Mouse (Mus musculus): Measurements from ENCODE around the gene Ulk4. TPM values are rescaled to one million over a fixed set of nuclear protein-coding genes. Genes with fewer than 3 reads are reported as not detected.
"Not testable (repeated sequence)": the region's sequence is repeated elsewhere in the genome, so short reads cannot be mapped to it uniquely, and the experiment has no call there.

Gene Ulk4
- polyA plus RNA-seq, 1 experiment = 1.1 TPM

DNA sequence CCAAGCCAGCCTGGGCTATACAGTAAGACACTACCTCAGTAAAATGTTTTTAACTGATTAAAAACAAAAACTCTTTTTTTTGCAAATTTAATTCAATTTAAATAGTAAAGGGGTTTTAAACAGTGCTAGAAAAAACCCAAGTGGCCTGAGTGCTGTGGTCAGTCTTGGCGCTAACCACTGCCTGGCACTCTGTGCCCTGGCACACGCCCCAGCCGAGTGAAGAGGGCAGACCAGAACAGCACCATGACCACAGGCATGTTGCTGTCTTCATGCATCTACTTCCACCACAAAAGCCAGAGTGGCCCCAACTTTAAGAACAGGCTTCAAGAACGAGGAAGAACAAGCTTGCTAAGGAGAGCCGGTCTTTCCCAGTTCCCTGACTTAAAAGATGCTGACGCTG lies 29.9 kb downstream of the Ulk4 start:
- no peak overlapping the region for H3ac ChIP-seq (ENCODE audit: control insufficient read depth, insufficient read length, low read depth)
- H3K27me3 ChIP-seq (ENCODE audit: control insufficient read depth, insufficient read depth, insufficient read length) = no peaks in the 10 kb centered on the region
- H3K36me3 ChIP-seq (ENCODE audit: control insufficient read depth, insufficient read depth) = no peaks in the 10 kb centered on the region
- H3K79me3 ChIP-seq (ENCODE audit: low read depth) = no peaks in the 10 kb centered on the region
- H3K79me2 ChIP-seq (ENCODE audit: control insufficient read depth, insufficient read depth) = no peaks in the 10 kb centered on the region
- H3K4me3 ChIP-seq (ENCODE audit: insufficient read depth, poor library complexity, severe bottlenecking) = no peak overlapping the region
- no peak for TF ChIP-seq MYOG (IDR thresholded peaks at IDR 0.05; ENCODE audit: control insufficient read depth, extremely low read depth, insufficient read length)
- TF ChIP-seq MAX (IDR thresholded peaks at IDR 0.05) = no peak
- TF ChIP-seq USF1 (IDR thresholded peaks at IDR 0.05; ENCODE audit: low read depth) = no peak
- no peak for TF ChIP-seq FOSL1 (IDR thresholded peaks at IDR 0.05; ENCODE audit: insufficient read depth, low read length, poor library complexity, severe bottlenecking)
- no peak for TF ChIP-seq CTCF (IDR thresholded peaks at IDR 0.05; ENCODE audit: control insufficient read depth, insufficient read depth, insufficient read length)
- TF ChIP-seq CEBPB (IDR thresholded peaks at IDR 0.05; ENCODE audit: low read depth) = no peak
- TF ChIP-seq MYOD1 (IDR thresholded peaks at IDR 0.05; ENCODE audit: control insufficient read depth, insufficient read length, low read depth) = no peak

DNA sequence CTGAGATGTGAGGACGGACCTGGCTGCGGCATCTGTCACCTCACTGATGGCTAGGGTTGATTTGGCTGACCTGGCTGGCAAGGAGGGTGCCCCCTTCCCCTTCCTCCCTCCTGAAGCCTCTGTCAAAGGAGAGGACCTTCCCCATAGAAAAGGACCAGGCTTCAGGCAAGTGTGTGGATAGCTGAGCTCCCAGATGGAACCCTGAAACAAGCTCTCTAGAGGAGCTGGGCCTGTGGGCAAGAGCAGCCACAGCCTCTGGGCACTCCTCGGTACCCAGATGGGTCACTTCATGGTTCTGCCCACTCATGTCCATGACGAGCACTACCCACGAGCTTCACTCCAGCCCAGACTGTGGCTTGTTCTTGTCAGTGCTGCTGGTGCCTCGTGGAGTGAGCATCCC lies 34.7 kb downstream of the Ulk4 start:
- H3K36me3 ChIP-seq (ENCODE audit: control insufficient read depth, insufficient read depth) = no peaks in the 10 kb centered on the region
- no peak overlapping the region for H3ac ChIP-seq (ENCODE audit: control insufficient read depth, insufficient read length, low read depth)
- no peak overlapping the region for H3K4me3 ChIP-seq (ENCODE audit: insufficient read depth, poor library complexity, severe bottlenecking)
- TF ChIP-seq MYOD1 (IDR thresholded peaks at IDR 0.05; ENCODE audit: control insufficient read depth, insufficient read length, low read depth) (no peak), USF1 (IDR thresholded peaks at IDR 0.05; ENCODE audit: low read depth) (no peak), CEBPB (IDR thresholded peaks at IDR 0.05; ENCODE audit: low read depth) (no peak), MAX (IDR thresholded peaks at IDR 0.05) (no peak), MYOG (IDR thresholded peaks at IDR 0.05; ENCODE audit: control insufficient read depth, extremely low read depth, insufficient read length) (no peak), CTCF (IDR thresholded peaks at IDR 0.05; ENCODE audit: control insufficient read depth, insufficient read depth, insufficient read length) (no peak), FOSL1 (IDR thresholded peaks at IDR 0.05; ENCODE audit: insufficient read depth, low read length, poor library complexity, severe bottlenecking) (no peak)
- H3K27me3 ChIP-seq (ENCODE audit: control insufficient read depth, insufficient read depth, insufficient read length) = no peaks in the 10 kb centered on the region
- H3K79me3 ChIP-seq (ENCODE audit: low read depth) = no peaks in the 10 kb centered on the region
- no peaks in the 10 kb centered on the region for H3K79me2 ChIP-seq (ENCODE audit: control insufficient read depth, insufficient read depth)

DNA sequence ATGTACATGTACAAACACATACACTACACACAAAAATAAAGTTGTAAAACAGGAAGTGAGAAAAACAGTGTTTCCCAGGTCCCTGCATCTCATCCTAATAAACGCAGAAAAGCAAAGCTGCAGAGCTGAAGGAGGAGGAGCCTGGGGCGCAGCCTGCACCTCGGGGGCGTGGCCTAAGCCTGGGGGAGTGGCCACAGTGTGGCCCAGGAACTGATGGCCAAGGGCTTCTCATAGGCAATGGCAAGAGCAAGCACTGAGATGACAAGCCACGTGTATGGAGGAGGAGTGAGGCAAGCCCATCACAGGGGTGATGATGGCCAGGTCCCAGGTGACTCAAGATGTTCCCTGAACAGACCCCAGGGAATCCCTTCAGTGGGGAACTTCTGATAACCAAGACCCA lies 35.2 kb downstream of the Ulk4 start:
- no peak overlapping the region for H3K4me3 ChIP-seq (ENCODE audit: insufficient read depth, poor library complexity, severe bottlenecking)
- no peaks in the 10 kb centered on the region for H3K36me3 ChIP-seq (ENCODE audit: control insufficient read depth, insufficient read depth)
- H3K79me2 ChIP-seq (ENCODE audit: control insufficient read depth, insufficient read depth) = no peaks in the 10 kb centered on the region
- H3K79me3 ChIP-seq (ENCODE audit: low read depth) = no peaks in the 10 kb centered on the region
- TF ChIP-seq CTCF (IDR thresholded peaks at IDR 0.05; ENCODE audit: control insufficient read depth, insufficient read depth, insufficient read length) = no peak
- TF ChIP-seq USF1 (IDR thresholded peaks at IDR 0.05; ENCODE audit: low read depth) = no peak
- no peak for TF ChIP-seq CEBPB (IDR thresholded peaks at IDR 0.05; ENCODE audit: low read depth)
- TF ChIP-seq MAX (IDR thresholded peaks at IDR 0.05) = no peak
- no peak for TF ChIP-seq FOSL1 (IDR thresholded peaks at IDR 0.05; ENCODE audit: insufficient read depth, low read length, poor library complexity, severe bottlenecking)
- TF ChIP-seq MYOG (IDR thresholded peaks at IDR 0.05; ENCODE audit: control insufficient read depth, extremely low read depth, insufficient read length) = no peak
- no peak for TF ChIP-seq MYOD1 (IDR thresholded peaks at IDR 0.05; ENCODE audit: control insufficient read depth, insufficient read length, low read depth)
- no peaks in the 10 kb centered on the region for H3K27me3 ChIP-seq (ENCODE audit: control insufficient read depth, insufficient read depth, insufficient read length)
- H3ac ChIP-seq (ENCODE audit: control insufficient read depth, insufficient read length, low read depth) = no peak overlapping the region

DNA sequence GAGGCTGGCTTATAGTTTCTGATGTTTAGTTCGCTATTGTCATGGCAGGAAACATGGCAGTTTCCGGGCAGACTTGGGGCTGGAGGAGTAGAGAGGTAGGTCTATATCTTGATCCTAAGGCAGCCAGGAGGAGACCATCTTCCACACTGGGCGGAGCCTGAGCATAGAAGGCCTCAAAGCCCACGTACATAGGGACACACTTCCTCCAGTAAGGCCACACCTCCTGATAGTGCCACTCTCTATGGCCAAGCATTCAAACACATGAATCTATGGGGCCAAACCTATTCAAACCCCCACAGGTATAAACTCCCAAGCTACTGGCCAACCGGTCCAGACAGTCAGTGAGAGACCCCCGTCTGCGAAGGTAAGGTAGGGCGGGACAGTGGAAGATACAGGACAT lies 35.6 kb downstream of the Ulk4 start:
- Histone ChIP-seq H3ac (ENCODE audit: control insufficient read depth, insufficient read length, low read depth) (no peak overlapping the region), H3K36me3 (ENCODE audit: control insufficient read depth, insufficient read depth) (no peaks in the 10 kb centered on the region), H3K79me3 (ENCODE audit: low read depth) (no peaks in the 10 kb centered on the region), H3K27me3 (ENCODE audit: control insufficient read depth, insufficient read depth, insufficient read length) (no peaks in the 10 kb centered on the region), H3K79me2 (ENCODE audit: control insufficient read depth, insufficient read depth) (no peaks in the 10 kb centered on the region), H3K4me3 (ENCODE audit: insufficient read depth, poor library complexity, severe bottlenecking) (no peak overlapping the region)
- no peak for TF ChIP-seq MYOG (IDR thresholded peaks at IDR 0.05; ENCODE audit: control insufficient read depth, extremely low read depth, insufficient read length)

DNA sequence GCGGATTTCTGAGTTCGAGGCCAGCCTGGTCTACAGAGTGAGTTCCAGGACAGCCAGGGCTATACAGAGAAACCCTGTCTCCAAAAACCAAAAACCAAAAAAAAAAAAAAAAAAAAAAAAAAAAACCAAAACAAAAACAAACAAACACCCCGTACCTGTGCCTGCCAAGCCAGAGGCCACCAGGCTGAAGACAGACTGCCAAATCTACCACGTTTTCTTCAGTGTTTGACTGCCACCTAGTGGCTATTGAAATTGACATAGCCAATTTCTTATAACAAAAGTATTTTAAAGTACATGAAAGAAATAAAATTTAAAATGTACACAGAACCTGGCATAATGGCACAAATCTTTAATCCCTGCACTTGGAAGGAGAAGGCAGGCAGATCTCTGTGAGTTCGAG lies 36.8 kb downstream of the Ulk4 start:
- H3K36me3 ChIP-seq (ENCODE audit: control insufficient read depth, insufficient read depth); H3K4me3 ChIP-seq (ENCODE audit: insufficient read depth, poor library complexity, severe bottlenecking); H3K27me3 ChIP-seq (ENCODE audit: control insufficient read depth, insufficient read depth, insufficient read length); H3ac ChIP-seq (ENCODE audit: control insufficient read depth, insufficient read length, low read depth); H3K79me2 ChIP-seq (ENCODE audit: control insufficient read depth, insufficient read depth); H3K79me3 ChIP-seq (ENCODE audit: low read depth): not testable (repeated sequence)

DNA sequence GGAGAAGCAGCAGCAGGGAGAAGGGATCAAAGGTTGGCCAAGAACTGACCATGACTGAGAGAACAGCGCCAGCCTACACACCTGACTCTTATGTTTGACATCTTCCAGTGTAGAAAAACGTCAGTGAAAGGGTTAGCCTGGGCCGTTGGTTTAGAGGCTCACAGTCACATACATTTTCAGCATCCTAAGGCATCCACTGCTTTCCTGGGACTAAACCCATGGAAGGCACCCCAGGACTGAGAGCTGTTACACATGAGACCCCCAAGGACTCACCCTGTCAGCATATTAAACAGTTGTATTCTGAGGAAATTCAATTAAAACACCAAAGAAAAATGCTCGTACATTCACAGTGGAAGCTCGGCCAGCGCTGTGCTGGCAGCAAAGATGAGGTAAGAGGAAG lies 37.4 kb downstream of the Ulk4 start:
- Histone ChIP-seq H3K79me3 (ENCODE audit: low read depth) (no peaks in the 10 kb centered on the region), H3K36me3 (ENCODE audit: control insufficient read depth, insufficient read depth) (no peaks in the 10 kb centered on the region), H3K4me3 (ENCODE audit: insufficient read depth, poor library complexity, severe bottlenecking) (no peak overlapping the region), H3K79me2 (ENCODE audit: control insufficient read depth, insufficient read depth) (no peaks in the 10 kb centered on the region), H3ac (ENCODE audit: control insufficient read depth, insufficient read length, low read depth) (no peak overlapping the region), H3K27me3 (ENCODE audit: control insufficient read depth, insufficient read depth, insufficient read length) (no peaks in the 10 kb centered on the region)
- no peak for TF ChIP-seq FOSL1 (IDR thresholded peaks at IDR 0.05; ENCODE audit: insufficient read depth, low read length, poor library complexity, severe bottlenecking)

DNA sequence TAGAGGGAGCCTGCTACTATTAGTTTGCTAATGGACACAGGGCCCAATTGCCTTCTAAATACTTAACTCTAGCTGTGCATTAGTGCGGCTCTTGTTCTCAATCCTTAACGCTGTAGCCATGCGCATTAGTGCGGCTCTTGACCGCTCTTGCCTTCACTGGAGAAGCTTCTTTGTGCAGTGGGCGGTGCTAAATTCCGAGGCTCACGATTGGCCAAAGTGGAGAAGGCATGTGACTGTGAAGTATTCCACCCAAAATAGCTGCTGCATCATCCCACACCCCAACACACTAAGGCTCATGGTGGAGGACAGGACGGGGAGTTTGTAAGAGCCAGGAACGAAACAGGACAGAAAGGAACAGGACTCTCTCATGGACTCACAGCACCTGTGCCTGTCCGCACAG lies 58.4 kb downstream of the Ulk4 start:
- Histone ChIP-seq H3K27me3 (ENCODE audit: control insufficient read depth, insufficient read depth, insufficient read length) (no peaks in the 10 kb centered on the region), H3K4me3 (ENCODE audit: insufficient read depth, poor library complexity, severe bottlenecking) (no peak overlapping the region), H3K79me3 (ENCODE audit: low read depth) (no peaks in the 10 kb centered on the region), H3ac (ENCODE audit: control insufficient read depth, insufficient read length, low read depth) (no peak overlapping the region), H3K79me2 (ENCODE audit: control insufficient read depth, insufficient read depth) (no peaks in the 10 kb centered on the region), H3K36me3 (ENCODE audit: control insufficient read depth, insufficient read depth) (no peaks in the 10 kb centered on the region)
- TF ChIP-seq CTCF (IDR thresholded peaks at IDR 0.05; ENCODE audit: control insufficient read depth, insufficient read depth, insufficient read length) = no peak
- TF ChIP-seq MYOG (IDR thresholded peaks at IDR 0.05; ENCODE audit: control insufficient read depth, extremely low read depth, insufficient read length) = no peak
- TF ChIP-seq MYOD1 (IDR thresholded peaks at IDR 0.05; ENCODE audit: control insufficient read depth, insufficient read length, low read depth) = no peak
- no peak for TF ChIP-seq CEBPB (IDR thresholded peaks at IDR 0.05; ENCODE audit: low read depth)
- no peak for TF ChIP-seq FOSL1 (IDR thresholded peaks at IDR 0.05; ENCODE audit: insufficient read depth, low read length, poor library complexity, severe bottlenecking)
- TF ChIP-seq USF1 (IDR thresholded peaks at IDR 0.05; ENCODE audit: low read depth) = no peak
- TF ChIP-seq MAX (IDR thresholded peaks at IDR 0.05) = no peak

All from C2C12 (cell line).